Mouse (Mus musculus): ENCODE data around the gene Farp1.

DNA sequence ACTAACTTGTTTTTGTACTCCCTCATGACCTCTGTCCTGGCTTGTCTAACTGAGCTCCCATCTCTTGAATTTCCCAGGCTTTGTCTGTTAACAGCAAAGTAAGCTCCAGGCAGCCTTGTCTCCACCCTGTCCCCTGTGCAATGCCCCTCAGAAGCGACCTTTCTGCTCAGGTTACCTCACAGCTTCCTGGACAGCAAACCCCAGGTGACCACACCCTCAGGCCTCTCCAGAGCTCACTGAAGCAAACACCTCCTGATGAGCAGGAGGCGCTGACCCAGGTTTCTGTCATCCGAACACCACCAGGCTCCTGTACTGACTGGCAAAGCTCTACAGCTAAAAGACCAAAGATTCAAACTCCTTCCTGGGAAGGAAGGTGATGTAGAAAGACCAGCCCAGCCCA, 274.9 kb downstream of the Farp1 start:
- no peak for TF ChIP-seq CTCF (IDR thresholded peaks at IDR 0.05; ENCODE audit: low read depth)
- no peak for TF ChIP-seq EP300 (IDR thresholded peaks at IDR 0.05; ENCODE audit: low read depth)
